Mouse (Mus musculus) right cerebral cortex, postnatal 10 days (tissue): ENCODE measurements around the gene Add1.
A peak's percentile ranks its signal among the peaks of the same experiment; 100 is the strongest.

Experiments used
- DNase-seq, 2 experiments: peaks; one replicate each; pipeline ENCODE4 v3.0.0; 2021; ENCODE audit warnings: low spot score in 2 of 2

Gene Add1

GRCm38 (mm10) chr5:34573268-34574221 lies at the start of gene Add1:
Gene Add1, plus strand, starts transcription at chr5:34573664.
- DNase-seq, result peak; percentile 97

- DNase-seq, result no peak
Measured at GRCm38 (mm10) chr5:34523958-34524485, 49.4 kb upstream of the Add1 start.

- DNase-seq, result no peak
Measured at GRCm38 (mm10) chr5:34524511-34524910, 49.0 kb upstream of the Add1 start.

DNA sequence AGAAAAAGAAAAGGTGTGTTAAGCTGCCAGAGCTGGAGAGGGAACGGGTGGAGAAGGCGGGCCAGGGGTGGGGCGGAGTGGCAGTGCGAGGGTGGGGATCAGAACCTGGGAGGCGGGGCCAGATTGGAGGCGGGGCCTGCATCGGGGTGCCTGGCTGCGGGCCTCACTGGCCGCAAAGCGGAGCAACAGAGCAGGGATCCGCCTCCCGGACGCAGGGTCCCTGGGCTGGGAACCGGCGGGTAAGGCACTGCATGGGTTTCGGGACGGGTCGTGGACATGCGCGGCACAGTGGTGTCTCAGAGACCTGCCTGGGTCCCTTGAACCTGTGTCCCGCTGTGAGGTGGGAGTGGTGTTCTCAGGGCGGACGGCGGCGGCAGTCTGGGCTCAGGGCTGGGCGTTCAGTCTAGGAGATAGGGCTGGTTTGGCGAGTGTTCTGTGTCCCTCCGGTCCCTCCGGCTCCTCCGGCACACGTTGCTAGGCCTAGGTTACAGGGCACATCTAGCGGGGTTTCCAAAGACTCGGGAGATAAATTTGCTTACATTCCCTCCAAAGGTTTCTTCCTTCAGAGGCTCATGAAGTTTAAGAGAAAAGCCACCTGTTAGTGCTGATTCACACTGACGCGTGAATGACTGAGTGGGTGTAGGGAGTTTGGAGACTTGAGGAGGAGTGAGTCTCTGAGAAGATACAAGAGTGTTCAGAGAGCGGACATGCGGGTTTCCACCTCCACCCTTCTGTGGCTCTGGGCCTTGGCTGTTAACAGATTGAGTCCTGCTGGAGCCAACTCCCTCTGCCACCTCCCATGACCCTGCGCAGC lies 47.6 kb upstream of the Add1 start, which contains the start of gene Sh3bp2:
TSS of gene Sh3bp2 (plus strand) at position 176 of the 814 bp plus-strand sequence.
- peak; percentile 86 to 89 for DNase-seq

GRCm38 (mm10) chr5:34526477-34526775 lies 47.0 kb upstream of the Add1 start:
- DNase-seq, result no peak

DNA sequence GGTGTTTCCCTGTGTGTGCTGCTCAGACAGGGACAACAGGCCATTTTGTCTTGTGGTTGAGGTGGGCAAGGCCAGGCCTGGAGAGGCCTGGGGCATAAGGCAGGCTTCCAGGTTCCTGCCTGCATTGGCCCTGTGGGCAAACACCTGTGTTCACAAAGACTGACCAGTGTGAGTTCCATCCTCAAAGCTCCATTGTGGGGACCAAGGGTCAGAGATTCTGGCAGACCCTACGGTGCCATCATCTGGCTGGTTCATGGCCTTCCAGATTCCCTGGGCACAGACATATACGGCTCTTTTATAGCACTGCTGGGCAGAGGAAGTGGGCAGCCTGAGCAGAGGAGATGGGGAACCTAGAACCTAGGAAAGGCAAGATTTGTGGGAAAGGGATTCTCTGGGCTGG lies 46.1 kb upstream of the Add1 start:
- no peak for DNase-seq

DNA sequence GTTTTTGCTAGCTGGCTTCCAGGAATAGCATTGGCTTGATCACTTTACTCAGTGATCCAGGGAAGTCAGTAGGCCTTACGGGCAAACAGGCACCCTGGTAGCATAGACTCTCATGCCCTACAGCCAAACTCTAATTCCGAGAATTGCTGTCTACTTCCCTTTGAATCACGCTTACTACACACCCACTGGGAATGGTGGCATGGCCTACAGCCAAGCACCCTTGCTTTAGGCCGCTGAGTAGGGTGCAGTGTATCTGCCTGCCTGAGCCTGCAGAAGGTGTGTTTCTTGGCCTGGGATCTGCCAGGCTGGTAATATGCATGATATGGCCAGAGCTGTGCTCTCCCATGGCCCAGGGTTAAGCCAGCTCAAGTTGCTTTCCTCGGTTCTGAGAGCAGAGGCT lies 44.7 kb upstream of the Add1 start:
- no peak for DNase-seq

DNA sequence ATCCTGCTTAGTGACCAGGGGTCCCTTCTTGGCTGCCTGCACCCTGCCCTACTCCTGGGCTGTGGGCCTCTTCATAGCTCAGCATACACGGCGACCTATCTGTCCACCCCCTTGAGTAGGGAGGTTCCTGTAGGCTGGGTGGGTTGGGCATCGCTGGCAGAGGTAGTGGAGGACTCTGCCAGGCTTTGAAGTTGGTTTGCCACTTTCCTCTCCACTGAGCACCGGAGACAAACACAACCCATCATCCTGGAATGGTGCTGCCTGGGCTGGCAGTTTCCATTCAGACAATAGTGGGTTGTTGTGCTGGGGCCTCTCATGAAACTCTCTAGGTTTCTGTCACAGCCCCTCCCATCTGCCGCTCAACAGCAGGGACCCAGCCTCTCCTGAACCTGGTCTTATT lies 43.3 kb upstream of the Add1 start:
- DNase-seq, result no peak

DNA sequence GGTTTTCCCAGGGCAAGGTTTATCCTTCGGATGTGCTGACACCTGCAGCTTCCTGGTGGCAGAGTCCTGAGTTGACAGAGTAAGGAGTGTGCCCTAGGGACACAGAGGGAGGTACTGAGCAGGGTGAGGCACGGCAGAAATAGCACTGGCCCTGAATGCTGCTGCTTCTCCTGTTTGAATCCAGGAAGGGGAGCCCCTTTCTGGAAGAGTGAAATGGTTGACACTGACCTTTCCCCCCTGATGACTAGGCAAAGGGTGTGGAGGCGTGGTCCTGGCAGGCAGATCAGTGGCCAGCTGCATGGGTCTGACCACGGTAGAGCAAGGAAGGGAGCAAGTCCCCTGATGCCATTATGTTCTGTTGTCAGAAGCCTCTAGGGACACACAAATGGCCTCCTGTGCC lies 42.8 kb upstream of the Add1 start:
- DNase-seq, result no peak

DNA sequence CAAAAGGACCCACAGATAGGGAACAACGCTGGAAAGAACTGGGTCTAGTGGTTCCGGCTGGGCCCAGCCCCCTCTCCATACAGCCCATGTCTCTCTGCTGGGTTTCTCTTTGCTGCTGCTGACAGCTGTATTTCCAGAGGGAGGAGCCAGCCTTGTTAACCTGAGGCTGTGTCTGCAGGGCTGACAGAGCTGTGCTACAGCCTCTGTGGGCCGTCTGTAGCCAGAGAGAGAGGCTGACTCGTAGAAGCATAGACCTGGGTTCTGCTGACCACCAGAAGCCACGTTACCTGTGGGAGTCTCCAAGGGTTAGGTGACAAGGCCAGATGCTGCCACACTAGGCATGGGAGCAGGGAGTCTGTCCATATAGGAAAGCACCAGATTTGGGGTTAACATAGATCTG lies 40.4 kb upstream of the Add1 start:
- DNase-seq, result no peak

DNA sequence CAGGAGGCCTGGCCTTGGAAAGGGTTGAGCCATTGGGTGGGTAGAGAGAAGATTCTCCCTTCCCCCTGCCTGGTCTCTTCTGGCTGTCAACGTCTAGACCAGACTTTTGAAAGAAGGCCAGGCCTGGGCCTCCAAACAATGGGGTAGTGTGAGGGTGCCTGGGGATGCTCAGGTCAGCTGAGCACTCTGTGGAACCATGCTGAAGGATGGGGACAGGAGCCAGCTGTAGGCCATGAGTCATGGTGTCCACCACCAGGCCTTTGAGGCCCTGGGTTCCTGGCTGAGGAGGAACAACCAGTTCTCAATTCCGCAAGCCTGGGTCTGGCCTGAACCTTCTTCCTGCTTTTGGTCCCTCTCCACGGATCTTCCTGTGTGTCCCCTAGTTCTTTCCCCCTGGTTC lies 39.6 kb upstream of the Add1 start:
- no peak for DNase-seq

- DNase-seq, result no peak
Measured at GRCm38 (mm10) chr5:34534776-34535581, 38.5 kb upstream of the Add1 start.

DNA sequence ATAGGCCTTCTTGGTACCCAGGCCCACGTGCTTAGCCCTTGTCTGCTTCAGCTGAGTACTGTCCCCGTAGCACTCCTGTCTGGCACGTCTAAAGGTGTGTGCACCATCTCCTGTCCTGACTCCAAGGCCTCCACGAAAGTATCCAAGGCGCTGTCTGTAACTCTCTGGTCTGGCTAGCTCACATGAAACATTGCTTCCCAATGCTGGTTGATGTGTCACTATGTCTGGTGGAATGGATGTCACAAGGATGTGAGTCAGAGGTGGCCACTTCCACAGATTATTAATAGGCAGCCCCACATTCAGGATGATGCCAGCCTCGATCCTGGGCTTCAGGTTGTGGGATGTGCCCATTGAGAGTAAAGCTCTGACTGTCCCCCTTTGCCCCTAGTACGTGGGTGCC lies 37.6 kb upstream of the Add1 start:
- DNase-seq, result no peak

GRCm38 (mm10) chr5:34538079-34538478 lies 35.4 kb upstream of the Add1 start:
- no peak for DNase-seq

GRCm38 (mm10) chr5:34538527-34538926 lies 34.9 kb upstream of the Add1 start:
- no peak for DNase-seq

GRCm38 (mm10) chr5:34539121-34539520 lies 34.3 kb upstream of the Add1 start:
- no peak for DNase-seq

DNA sequence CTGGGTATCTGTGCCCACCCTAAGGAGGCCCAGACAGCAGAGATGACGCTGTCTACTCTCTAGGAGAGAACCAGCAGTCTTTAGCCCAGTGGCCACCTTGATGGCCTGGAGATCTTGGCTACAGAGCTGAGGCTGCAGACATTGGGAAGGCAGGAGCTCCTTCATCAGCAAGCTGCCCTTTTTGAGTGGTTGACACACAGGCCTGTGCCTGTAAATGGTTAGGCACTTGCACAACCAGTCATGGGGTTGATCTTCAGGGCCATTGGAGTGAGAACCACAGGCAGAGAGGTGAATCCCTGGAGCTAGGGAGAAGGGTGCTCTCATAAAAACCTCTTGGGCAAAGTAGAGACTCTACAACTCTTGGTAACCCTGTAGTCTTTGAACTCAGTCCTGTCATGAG lies 31.3 kb upstream of the Add1 start:
- DNase-seq, result no peak

- DNase-seq, result no peak
Measured at GRCm38 (mm10) chr5:34543114-34543513, 30.4 kb upstream of the Add1 start.

GRCm38 (mm10) chr5:34547410-34547809 lies 26.1 kb upstream of the Add1 start:
- DNase-seq, result no peak

DNA sequence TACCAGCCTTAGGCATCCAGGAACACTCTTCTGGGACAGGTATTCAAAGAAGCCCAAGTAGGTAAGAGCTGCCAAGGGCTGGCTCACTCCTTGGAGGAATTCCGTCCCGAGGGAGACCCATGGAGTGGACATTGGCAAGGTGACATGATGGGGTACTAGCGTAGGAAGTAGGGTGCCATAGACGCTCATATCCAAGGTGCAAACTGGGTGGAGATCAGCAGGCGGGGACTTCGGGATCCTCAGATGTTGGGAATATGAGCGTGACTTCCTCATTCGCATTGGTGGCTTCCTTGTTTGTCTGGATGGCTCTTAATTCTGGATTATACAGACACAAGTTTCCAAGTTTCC lies 24.4 kb upstream of the Add1 start:
- DNase-seq, result no peak

DNA sequence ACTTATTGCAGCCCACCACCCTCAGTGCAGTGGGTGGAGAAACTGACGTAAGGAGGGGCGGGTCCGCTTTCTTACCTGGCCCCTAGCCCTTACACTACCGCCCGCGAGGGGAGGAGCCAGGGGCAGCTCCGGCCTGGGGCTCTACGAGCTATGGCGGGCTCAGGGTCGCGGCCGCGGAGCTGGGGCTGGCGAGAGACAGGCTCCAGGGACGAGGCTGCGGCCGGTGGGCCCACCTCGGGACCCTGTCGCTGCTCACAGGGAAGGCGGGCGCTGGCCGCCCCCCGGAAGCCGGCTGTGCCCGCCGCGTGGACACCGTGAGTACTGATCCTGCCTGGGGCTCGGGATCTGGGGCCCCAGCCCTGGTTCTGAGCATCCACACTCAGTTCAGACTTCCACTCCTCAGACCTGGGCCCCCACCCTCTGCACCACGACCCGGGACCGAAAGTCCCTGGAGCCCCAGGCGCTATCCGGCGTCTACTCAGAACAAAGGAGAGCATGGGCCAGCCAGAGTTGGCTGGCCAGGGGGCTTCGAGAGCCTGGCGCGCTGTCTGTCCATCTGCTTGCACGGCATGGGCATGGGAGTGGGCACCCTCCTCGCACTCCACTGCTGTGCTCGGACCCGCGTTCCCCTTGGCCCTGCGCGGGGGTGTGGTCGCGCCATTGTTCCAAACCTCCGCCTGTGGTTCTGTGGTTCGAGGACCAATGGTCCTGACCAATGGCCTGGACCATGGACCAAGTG lies 23.8 kb upstream of the Add1 start:
- DNase-seq, result peak; percentile 57 to 60
